8 mouse cellular contexts compared by ENCODE assay signal in genomic region chr7:16400689-16401611, GRCm38 (mm10). TPM values are rescaled to one million over a fixed set of nuclear protein-coding genes. Genes with fewer than 3 reads are reported as not detected.
DNase-seq lines count a peak whose midpoint lies in the region; ATAC-seq and TF ChIP-seq lines count a peak whose summit lies in the region.

Gene Zc3h4 (plus strand): TSS chr7:16400910.

- peak within 1 kb of the TSS; percentile 80 for H3K4me2 ChIP-seq in forebrain, embryonic 16.5 days (ENCODE audit: low read length)
- H3K4me2 ChIP-seq in lung, embryonic 14.5 days: peak within 1 kb of the TSS; percentile 99

- no peaks in the 10 kb centered on the region for H3K9me3 ChIP-seq in G1E (replicated peaks)
- H3K9me3 ChIP-seq in forebrain, embryonic 16.5 days (ENCODE audit: control insufficient read depth, low read length): no peaks in the 10 kb centered on the region
- H3K9me3 ChIP-seq in lung, embryonic 14.5 days (ENCODE audit: low read depth, low read length): no peaks in the 10 kb centered on the region

- peak within 1 kb of the TSS; percentile 83 for H3K4me3 ChIP-seq in G1E (ENCODE audit: low read depth, low read length)
- H3K4me3 ChIP-seq in forebrain, embryonic 16.5 days (replicated peaks; ENCODE audit: low read length): peak within 1 kb of the TSS; percentile 95
- H3K4me3 ChIP-seq in layer of hippocampus, adult 2 months: peak within 1 kb of the TSS; percentile 92
- H3K4me3 ChIP-seq in lung, embryonic 14.5 days (ENCODE audit: low read depth, low read length): peak within 1 kb of the TSS; percentile 57

- DNase-seq in G1E (ENCODE audit: low spot score): peak; percentile 76
- DNase-seq in cerebellum, adult 18-20 months: peak; percentile 88 to 89
- DNase-seq in heart, postnatal 25 days (ENCODE audit: low spot score): peak; percentile 88
- DNase-seq in layer of hippocampus, adult 2 months (ENCODE audit: low spot score in 2 of 2): peak; percentile 83
- peak; percentile 94 for DNase-seq in lung, embryonic 14.5 days
- peak; percentile 87 for DNase-seq in testis, postnatal 14 days (ENCODE audit: low spot score)

- H3K36me3 ChIP-seq in G1E (replicated peaks): peaks cover 26% of the 10 kb centered on the region
- no peaks in the 10 kb centered on the region for H3K36me3 ChIP-seq in forebrain, embryonic 16.5 days (ENCODE audit: control insufficient read depth, insufficient read depth)
- 0 out of 2 replicates have a peak, but pooled peaks cover 6% of the 10 kb centered on the region for H3K36me3 ChIP-seq in lung, embryonic 14.5 days (ENCODE audit: insufficient read depth)

- H3K27me3 ChIP-seq in G1E (ENCODE audit: insufficient read depth, low read length): no peaks in the 10 kb centered on the region
- no peaks in the 10 kb centered on the region for H3K27me3 ChIP-seq in forebrain, embryonic 16.5 days (replicated peaks; ENCODE audit: control insufficient read depth, insufficient read depth, low read length)
- no peaks in the 10 kb centered on the region for H3K27me3 ChIP-seq in lung, embryonic 14.5 days (ENCODE audit: insufficient read depth, low read length)

- H3K9ac ChIP-seq in forebrain, embryonic 16.5 days (replicated peaks; ENCODE audit: low read depth, low read length): peak within 1 kb of the TSS; percentile 100
- H3K9ac ChIP-seq in lung, embryonic 14.5 days: peak within 1 kb of the TSS; percentile 100

- under 1% methylated on average over 61 of the region's 85 CpGs for WGBS in forebrain, embryonic 16.5 days
- under 1% methylated on average over 68 of the region's 85 CpGs for WGBS in lung, embryonic 14.5 days

- peak within 1 kb of the TSS; percentile 100 for H3K27ac ChIP-seq in forebrain, embryonic 16.5 days (ENCODE audit: low read length)
- peak within 1 kb of the TSS; percentile 100 for H3K27ac ChIP-seq in layer of hippocampus, adult 2 months
- peak within 1 kb of the TSS; percentile 100 for H3K27ac ChIP-seq in lung, embryonic 14.5 days (ENCODE audit: low read depth)

- peaks cover 38% of the 10 kb centered on the region for H3K4me1 ChIP-seq in G1E (ENCODE audit: insufficient read depth, low read depth, low read length)
- peaks cover 30% of the 10 kb centered on the region for H3K4me1 ChIP-seq in forebrain, embryonic 16.5 days (replicated peaks; ENCODE audit: control insufficient read depth, insufficient read depth, low read length)
- peaks cover 27% of the 10 kb centered on the region for H3K4me1 ChIP-seq in lung, embryonic 14.5 days (ENCODE audit: insufficient read depth)

- intact Hi-C loops in heart, postnatal 25 days (cut with DNase I): loop anchor here (5.0 kb wide), 1 partner anchor 211 kb away; the partner anchor contains the start of gene Arhgap35

- ATAC-seq in G1E (ENCODE audit: extremely low read depth, insufficient number of reproducible peaks, low FRiP score, poor library complexity, severe bottlenecking): peak; percentile 24; the same call in 1 of the 2 replicates
- peak; percentile 37 for ATAC-seq in forebrain, embryonic 16.5 days
- peak; percentile 31 for ATAC-seq in lung, embryonic 14.5 days (ENCODE audit: insufficient read depth)
- ATAC-seq in neutrophil, adult 5-6 weeks (ENCODE audit: extremely low read depth, insufficient number of reproducible peaks, low FRiP score, poor library complexity, severe bottlenecking): peak; percentile 39

- TF ChIP-seq CTCF in G1E (IDR thresholded peaks at IDR 0.05; ENCODE audit: low read depth, low read length): no peak
- TF ChIP-seq CTCF in layer of hippocampus, adult 2 months (conservative IDR thresholded peaks at IDR 0.05): no peak
- TF ChIP-seq CTCF in lung, embryonic 14.5 days (IDR thresholded peaks at IDR 0.05; ENCODE audit: low read depth): 0 out of 2 replicates have a peak, but pooled peaks have one; percentile 10

RNA-seq across cellular contexts. Expression of gene Zc3h4, which starts in this region (rescaled TPM):
- total RNA-seq in G1E (2014; fragmentation: Nextera tagmentation): 62.2 and 64.4 TPM in 2 replicates
- total RNA-seq in G1E (2017): 18.6 and 23.7 TPM in 2 replicates
- 179 and 193 TPM in 2 replicates for polyA plus RNA-seq in G1E (2012)
- polyA plus RNA-seq in forebrain, embryonic 16.5 days (2015; fragmentation: Nextera tagmentation; extraction: Ambion mirVana): 18.6 and 19.3 TPM in 2 replicates
- 10 to 100 TPM; 29.0 to 29.9 TPM for total RNA-seq in heart, postnatal 25 days (2021)
- total RNA-seq in layer of hippocampus, adult 2 months (2021): 10 to 100 TPM; 62.4 to 64.4 TPM
- polyA plus RNA-seq in lung, embryonic 14.5 days (2014; fragmentation: Nextera tagmentation; extraction: Ambion mirVana): 18.7 and 19.0 TPM in 2 replicates
- total RNA-seq in neutrophil, adult 5-6 weeks (2017): 35.1 and 45.9 TPM in 2 replicates

Comparison
In these comparisons a context has a peak if more than half of its experiments do, and no peak if none do; other contexts are left out.
1. Peak in every context shown above with its lines: DNase-seq, ATAC-seq, H3K4me3 ChIP-seq and H3K27ac ChIP-seq.